Mouse (Mus musculus) B cell, adult 62 days (primary cell): ENCODE results near the gene Ptprz1. TPM values are rescaled to one million over a fixed set of nuclear protein-coding genes. Genes with fewer than 3 reads are reported as not detected.

Source experiments
- total RNA-seq: library from RNA; stranded (reverse); gene quantifications from 4 replicates; pipeline ENCODE4 v1.2.4, GENCODE M21; 2023

Gene Ptprz1
- not detected in 4 replicates for total RNA-seq

GRCm38 (mm10) chr6:22874781-22875613, at the start of gene Ptprz1:
Ptprz1 (plus strand) TSS chr6:22875502.

